Mouse (Mus musculus) lung, postnatal 36 days (tissue): ENCODE results near the gene Krtap1-3.
"Not testable (repeated sequence)": the region's sequence is repeated elsewhere in the genome, so short reads cannot be mapped to it uniquely, and the experiment has no call there.

Experiments used
- DNase-seq: peaks from one replicate; pipeline ENCODE4 v3.0.0; 2022; ENCODE audit warnings: mixed read lengths

The Krtap1-3 gene

GRCm38 (mm10) chr11:99590981-99591380 is at the start of gene Krtap1-3:
TSS of gene Krtap1-3 (minus strand) at chr11:99591339.
- no peak for DNase-seq

- no peak for DNase-seq
Observed at GRCm38 (mm10) chr11:99640926-99641325, 49.8 kb upstream of the Krtap1-3 start.

GRCm38 (mm10) chr11:99637086-99637485 is 45.9 kb upstream of the Krtap1-3 start:
- no peak for DNase-seq

DNA sequence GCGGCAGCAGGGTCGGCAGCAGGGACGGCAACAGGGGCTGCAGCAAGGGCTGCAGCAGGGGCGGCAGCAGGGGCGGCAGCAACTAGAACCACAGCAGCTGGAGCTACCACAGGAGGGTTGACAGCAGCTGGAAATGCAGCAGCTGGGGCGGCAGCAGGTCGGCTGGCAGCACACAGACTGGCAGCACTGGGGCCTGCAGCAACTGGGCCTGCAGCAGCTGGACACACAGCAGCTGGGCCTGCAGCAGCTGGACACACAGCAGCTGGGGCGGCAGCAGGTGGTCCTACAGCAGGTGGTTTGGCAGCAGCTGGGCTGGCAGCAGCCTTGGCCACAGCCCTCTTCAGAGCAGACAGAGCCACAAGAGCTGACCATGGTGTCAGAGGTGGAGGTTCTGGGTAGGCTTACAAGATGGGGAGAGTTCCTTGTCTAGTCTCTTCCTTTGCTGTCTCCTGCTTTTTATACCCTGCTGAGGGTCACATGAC is 43.6 kb upstream of the Krtap1-3 start, which contains the start of gene Krtap4-2:
Krtap4-2 (minus strand) TSS at position 432 of the 482 bp plus-strand sequence.
- no peak for DNase-seq

DNA sequence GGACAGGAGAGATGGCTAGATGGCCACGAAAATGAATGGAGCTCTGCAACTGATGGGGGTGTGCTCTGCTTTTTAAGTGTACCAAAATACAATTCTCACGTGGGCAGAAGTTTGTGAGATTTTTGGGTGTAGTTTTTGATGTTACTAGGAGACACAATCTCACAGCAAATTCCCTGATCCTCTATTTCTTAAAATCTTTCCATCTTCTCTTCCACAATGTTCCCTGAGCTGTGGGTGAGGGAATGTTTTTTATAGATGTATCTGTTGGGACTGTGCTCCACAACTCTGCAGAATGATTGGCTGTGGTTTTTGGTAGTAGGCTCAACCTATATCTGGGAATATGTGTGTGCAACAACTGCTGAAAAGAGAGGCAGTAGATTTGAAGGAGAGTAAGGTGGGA is 42.2 kb upstream of the Krtap1-3 start:
- DNase-seq: no peak

- DNase-seq: no peak
Observed at GRCm38 (mm10) chr11:99630890-99631289, 39.8 kb upstream of the Krtap1-3 start.

DNA sequence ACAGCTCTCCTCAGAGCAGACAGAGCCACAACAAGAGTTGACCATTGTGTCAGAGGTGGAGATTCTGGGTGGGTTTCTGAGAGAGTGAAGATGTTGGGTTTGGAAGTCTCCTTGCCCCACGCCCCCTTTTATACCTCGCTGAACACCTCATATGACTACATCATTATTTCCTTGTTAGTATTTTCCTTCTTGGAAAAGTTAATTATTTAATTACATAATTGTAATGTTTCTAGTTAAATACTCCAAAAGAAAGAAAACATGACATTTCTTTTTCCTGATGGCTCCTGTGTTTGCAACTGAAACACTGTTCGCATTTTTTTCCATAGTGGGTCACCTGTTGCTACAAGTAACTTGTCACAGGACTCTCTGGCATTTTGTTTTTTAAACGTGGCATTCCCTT is 37.0 kb upstream of the Krtap1-3 start, which contains the start of gene Krtap4-1:
Krtap4-1 (minus strand) TSS at position 101 of the 400 bp plus-strand sequence.
- DNase-seq: no peak

DNA sequence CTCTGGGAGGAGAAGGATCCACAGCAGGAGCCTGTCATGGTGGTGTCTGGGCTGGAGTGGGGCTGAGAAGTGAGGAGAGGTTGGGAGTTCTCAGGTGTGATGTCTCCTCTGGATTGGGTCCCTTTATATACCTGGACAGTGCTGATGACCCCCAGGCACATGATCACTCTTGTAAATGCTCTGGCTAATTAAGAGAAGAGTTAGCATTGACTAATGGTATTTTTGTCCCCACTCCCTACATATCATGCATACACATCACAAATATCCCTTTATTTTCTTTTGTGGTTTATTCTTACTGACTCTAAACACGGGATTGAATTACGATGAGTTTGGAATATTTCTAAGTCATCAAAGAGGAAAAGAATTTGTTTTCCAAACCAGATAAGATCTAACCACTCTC is 29.2 kb upstream of the Krtap1-3 start, which contains the start of gene Gm11562:
Gm11562 (minus strand) TSS at position 101 of the 400 bp plus-strand sequence.
- DNase-seq: no peak

DNA sequence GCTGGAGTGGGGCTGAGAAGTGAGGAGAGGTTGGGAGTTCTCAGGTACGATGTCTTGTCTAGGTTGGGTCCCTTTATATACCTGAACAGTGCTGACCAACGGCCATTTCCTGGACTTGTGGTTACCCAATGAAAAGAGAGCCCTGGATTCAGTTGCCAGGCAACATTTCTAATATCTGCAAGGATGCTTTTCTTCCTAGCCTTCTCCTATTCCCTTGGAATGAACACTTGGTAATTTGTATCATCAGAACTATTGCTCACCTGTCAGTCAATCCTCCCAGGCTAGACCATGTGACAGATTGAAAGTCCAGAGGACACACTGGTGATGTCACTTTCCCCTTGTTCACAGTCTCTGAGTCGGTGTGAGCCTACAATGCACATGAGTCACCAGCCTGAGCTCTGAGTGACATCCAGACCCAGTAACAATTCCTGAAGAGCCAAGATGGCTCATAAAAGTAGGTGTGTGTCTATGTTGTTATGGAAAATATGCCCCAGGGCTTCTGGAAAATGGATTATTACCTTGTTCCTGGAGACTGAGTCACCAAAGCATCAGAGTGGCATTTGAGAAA is 23.7 kb upstream of the Krtap1-3 start, which contains the start of gene Krtap2-4:
Krtap2-4 (minus strand) TSS at position 51 of the 568 bp plus-strand sequence.
- no peak for DNase-seq

DNA sequence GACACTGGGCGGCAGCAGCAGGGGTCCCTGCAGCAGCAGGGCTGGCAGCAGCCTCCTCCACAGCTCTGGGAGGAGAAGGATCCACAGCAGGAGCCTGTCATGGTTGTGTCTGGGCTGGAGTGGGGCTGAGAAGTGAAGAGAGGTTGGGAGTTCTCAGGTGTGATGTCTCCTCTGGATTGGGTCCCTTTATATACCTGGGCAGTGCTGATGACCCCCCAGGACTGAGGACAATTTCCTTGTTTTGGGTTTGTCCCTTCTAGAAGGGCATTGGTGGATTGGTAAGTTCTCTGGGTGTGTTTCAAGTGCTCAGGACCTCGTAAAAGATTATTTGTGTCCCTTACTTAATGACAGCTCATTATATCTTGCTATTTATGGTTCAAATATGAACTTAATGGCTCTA is 18.9 kb upstream of the Krtap1-3 start, which contains the start of gene Gm11937:
Gm11937 (minus strand) TSS at position 101 of the 400 bp plus-strand sequence.
- not testable (repeated sequence) for DNase-seq

DNA sequence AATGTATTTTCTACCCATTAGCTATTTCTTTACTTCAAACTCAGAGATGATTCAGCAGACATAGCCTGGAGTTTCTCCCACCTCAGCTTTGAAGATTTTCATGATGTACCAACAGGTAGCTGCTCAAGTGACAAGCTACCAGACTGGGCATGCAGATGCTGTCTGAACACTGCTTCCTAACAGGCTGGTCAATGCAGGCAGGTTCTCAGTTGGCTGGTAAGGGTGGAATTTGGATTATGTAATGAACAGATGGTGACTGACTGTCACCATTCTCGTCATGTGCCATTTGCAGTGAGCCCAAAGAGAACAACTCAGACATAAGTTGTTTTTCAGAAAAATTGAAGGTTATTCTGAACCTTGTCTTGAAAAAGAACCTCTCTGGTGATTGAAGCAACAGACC is 18.0 kb upstream of the Krtap1-3 start:
- no peak for DNase-seq

GRCm38 (mm10) chr11:99603208-99603607 is 12.1 kb upstream of the Krtap1-3 start, which contains the start of gene Gm11938:
TSS of gene Gm11938 (minus strand) at chr11:99603308.
- not testable (repeated sequence) for DNase-seq

DNA sequence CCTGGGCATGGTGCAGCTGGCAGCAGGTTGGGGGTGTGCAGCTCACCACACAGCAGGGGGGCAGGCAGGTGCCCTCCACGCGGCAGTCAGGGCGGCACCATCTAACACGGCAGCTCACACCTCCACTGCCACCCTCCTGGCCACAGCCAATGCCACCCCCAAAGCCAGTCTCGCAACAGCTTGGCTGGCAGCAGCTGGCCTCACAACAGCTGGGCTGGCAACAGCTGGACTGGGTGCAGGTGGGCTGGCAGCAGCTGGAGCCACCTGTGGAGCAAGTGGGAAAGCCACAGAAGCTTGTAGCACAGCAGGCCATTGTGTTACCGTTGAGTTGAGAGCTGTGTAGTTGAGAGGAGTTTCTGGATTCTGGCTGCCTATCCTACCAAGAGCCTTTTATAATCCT is 6.6 kb upstream of the Krtap1-3 start, which contains the start of gene Krtap9-3:
Krtap9-3 (minus strand) TSS at position 364 of the 400 bp plus-strand sequence.
- DNase-seq: not testable (repeated sequence)

DNA sequence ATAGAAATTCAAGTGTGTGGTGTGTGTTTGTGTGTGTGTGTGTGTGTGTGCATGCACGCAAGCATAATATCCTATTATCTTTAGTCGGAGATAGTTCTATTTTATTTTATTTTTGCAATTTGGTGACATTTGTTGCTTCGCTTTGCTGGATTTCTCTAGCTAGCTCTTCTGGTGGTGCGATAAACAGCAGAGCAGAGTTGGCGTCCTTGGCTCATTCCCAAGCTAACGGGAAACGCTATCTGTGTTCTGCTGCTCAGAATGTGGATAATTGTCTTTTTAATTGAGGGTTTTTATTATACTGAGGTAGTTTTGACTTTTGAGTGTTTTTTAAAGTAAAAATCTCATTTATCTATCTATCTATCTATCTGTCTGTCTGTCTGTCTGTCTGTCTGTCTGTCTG is 6.0 kb downstream of the Krtap1-3 start:
- DNase-seq: no peak

GRCm38 (mm10) chr11:99583245-99583704 is 7.9 kb downstream of the Krtap1-3 start, which contains the start of gene Krtap1-4:
TSS of gene Krtap1-4 (minus strand) at chr11:99583654.
- no peak for DNase-seq

- peak; percentile 32 for DNase-seq
Observed at GRCm38 (mm10) chr11:99581564-99581963, 9.6 kb downstream of the Krtap1-3 start.

- no peak for DNase-seq
Observed at GRCm38 (mm10) chr11:99581051-99581450, 10.1 kb downstream of the Krtap1-3 start.

DNA sequence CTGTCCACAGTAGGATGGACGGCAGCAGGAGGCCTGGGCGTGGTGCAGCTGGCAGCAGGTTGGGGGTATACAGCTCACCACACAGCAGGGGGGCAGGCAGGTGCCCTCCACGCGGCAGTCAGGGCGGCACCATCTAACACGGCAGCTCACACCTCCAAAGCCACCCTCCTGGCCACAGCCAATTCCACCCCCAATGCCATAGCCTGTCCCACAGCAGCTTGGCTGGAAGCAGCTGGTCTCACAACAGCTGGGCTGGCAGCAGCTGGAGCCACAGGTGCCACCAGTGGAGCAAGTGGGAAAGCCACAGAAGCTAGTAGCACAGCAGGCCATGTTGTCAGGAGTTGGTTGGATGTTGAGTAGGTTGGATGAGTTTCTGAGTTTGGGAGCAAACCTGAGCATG is 10.5 kb downstream of the Krtap1-3 start, which contains the start of gene Krtap1-5:
Krtap1-5 (minus strand) TSS at position 381 of the 400 bp plus-strand sequence.
- DNase-seq: no peak

- DNase-seq: peak; percentile 84
Observed at GRCm38 (mm10) chr11:99574106-99574505, 17.0 kb downstream of the Krtap1-3 start.

- DNase-seq: no peak
Observed at GRCm38 (mm10) chr11:99573164-99573563, 18.0 kb downstream of the Krtap1-3 start.

DNA sequence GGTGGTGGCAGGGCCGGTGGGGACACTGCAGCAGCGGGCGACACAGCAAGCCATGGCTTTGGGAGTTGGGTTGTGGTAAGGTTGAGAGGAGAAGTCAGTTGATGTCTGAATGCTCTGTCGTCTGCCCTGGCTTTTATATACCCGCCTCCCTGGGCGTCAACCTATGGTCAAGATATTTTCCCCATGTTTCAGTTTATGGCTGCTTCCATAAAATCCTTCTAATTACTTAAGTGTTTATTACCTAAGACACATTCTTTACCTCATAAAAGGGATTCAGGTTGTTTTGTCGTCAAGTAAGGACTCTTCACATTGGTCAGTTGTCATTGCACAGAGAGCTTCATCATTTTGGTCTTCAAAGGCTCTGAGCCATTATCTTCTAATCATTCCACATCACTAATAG is 24.6 kb downstream of the Krtap1-3 start, which contains the start of gene Krtap3-1:
Krtap3-1 (minus strand) TSS at position 101 of the 400 bp plus-strand sequence.
- no peak for DNase-seq

- no peak for DNase-seq
Observed at GRCm38 (mm10) chr11:99562580-99562979, 28.6 kb downstream of the Krtap1-3 start.

DNA sequence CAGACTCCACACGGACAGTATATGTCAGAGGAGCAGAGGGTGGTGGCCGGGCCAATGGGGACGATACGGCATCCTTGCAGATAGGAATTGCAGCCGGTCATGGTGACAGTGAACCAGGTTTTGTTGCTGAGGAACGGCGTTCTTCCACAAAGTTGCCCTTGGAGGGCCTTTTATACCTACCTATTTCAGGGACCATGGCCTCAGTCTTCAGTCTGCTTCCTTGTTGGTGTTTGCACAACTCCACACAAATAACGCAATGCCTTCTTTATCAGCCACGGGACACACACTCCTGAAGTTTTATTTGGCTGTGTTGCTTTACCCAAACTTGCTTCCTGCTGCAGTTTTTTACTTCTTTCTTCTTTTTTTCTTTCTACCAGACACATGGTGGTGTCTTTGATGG is 31.8 kb downstream of the Krtap1-3 start, which contains the start of gene Gm11939:
Gm11939 (minus strand) TSS at position 101 of the 400 bp plus-strand sequence.
- no peak for DNase-seq
